Mouse (Mus musculus): ENCODE measurements around the gene Tmem235. TPM values are rescaled to one million over a fixed set of nuclear protein-coding genes. Genes with fewer than 3 reads are reported as not detected.

Gene Tmem235
- polyA plus RNA-seq, 1 experiment from 2014 or later = not detected

DNA sequence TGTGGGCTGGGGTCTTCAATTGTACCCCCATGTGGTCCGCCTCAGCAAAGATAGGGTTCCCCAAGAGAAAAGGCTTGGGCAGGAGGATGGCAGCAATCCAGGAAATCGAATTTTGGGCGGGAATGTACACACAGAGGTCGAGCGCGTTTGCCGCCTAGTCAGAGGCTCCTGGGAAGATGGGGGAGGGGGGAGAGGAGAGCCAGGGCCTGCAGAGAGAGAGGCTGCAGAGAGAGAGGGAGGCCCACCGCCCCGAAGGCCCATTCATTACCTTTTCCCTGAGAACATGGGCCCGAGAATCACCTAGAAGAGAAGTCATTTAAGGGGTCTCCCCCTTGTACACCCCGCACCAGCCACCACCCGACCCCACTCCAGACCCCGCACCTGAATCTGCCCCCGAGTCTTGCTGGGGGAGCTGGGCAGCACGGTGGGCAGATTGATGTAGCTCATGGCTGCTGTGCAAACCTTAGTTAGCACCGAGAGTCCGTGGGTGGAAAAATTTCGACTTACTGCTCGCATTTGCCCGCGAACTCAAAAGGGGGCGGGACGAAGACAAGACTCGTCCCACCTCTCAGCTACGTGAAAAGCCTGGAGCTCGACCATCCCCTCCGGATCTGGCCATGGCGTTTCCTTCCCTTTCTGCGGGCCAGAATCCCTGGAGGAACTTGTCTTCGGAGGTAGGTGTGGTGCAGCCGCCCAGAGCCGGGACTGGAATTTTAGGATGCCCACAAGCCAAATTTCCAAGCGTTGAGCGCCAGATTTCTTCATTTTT lies 35.0 kb upstream of the Tmem235 start, which contains the start of the genes Afmid and Tk1:
Afmid (plus strand) TSS at position 592 of the 769 bp plus-strand sequence.
Tk1 (minus strand) TSS at position 760 of the 769 bp plus-strand sequence.
- H3K27me3 ChIP-seq (ENCODE audit: insufficient read depth, low read length) = no peaks in the 10 kb centered on the region
- no peaks in the 10 kb centered on the region for H3K9me3 ChIP-seq (replicated peaks; ENCODE audit: low read length)
- peaks cover 31% of the 10 kb centered on the region; the same call in 1 of the 2 replicates for H3K4me1 ChIP-seq (replicated peaks; ENCODE audit: insufficient read depth, low read length)
- H3K36me3 ChIP-seq (ENCODE audit: insufficient read depth, low read length) = peaks cover 14% of the 10 kb centered on the region; the same call in 1 of the 2 replicates
- ATAC-seq (replicated peaks; ENCODE audit: low FRiP score, low read depth) (peak; percentile 40; the same call in 1 of the 2 replicates), DNase-seq (ENCODE audit: low spot score) (peak; percentile 97)
- peak within 1 kb of the TSS; percentile 82 for H3K27ac ChIP-seq
- WGBS = under 1% methylated on average over 33 of the region's 34 CpGs
- H3K4me2 ChIP-seq (ENCODE audit: low read length) = peak within 1 kb of the TSS; percentile 85
- no peak; the same call in 1 of the 2 replicates for TF ChIP-seq CTCF (IDR thresholded peaks at IDR 0.05; ENCODE audit: low read depth)
- peak within 1 kb of the TSS; percentile 48 for H3K4me3 ChIP-seq (replicated peaks; ENCODE audit: low read depth, low read length)
- H3K9ac ChIP-seq (ENCODE audit: low read depth, low read length) = peak within 1 kb of the TSS; percentile 66

DNA sequence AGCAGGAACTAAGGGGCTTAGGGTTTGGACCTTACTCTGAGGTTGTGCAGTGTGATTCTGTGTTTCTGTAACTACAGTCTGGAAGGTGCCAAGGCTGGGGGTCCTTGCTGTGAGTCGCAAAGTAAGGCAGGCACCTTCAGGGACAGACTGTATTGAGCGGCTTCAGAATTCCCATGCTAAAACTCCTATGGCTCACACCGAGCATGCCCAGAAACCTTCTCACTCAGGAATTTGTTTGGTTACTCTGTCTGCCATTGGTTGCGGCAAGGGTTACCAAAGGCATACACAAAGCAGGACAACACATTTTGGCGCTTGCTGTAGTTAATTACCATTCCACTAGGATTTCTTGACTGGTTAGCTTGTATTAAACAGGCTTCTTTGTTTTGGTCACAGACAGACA lies 34.4 kb upstream of the Tmem235 start:
- DNase-seq (ENCODE audit: low spot score) (peak; percentile 73), ATAC-seq (replicated peaks; ENCODE audit: low FRiP score, low read depth) (no peak)
- H3K9ac ChIP-seq (ENCODE audit: low read depth, low read length) = peak overlapping the region; percentile 66; the same call in 1 of the 2 replicates
- peak overlapping the region; percentile 82 for H3K27ac ChIP-seq
- peak overlapping the region; percentile 85 for H3K4me2 ChIP-seq (ENCODE audit: low read length)
- no peaks in the 10 kb centered on the region for H3K27me3 ChIP-seq (ENCODE audit: insufficient read depth, low read length)
- H3K36me3 ChIP-seq (ENCODE audit: insufficient read depth, low read length) = peaks cover 13% of the 10 kb centered on the region; the same call in 1 of the 2 replicates
- H3K9me3 ChIP-seq (replicated peaks; ENCODE audit: low read length) = no peaks in the 10 kb centered on the region
- H3K4me3 ChIP-seq (replicated peaks; ENCODE audit: low read depth, low read length) = peak overlapping the region; percentile 48
- WGBS = 9% methylated on average over 5 of the region's 5 CpGs
- H3K4me1 ChIP-seq (replicated peaks; ENCODE audit: insufficient read depth, low read length) = peaks cover 31% of the 10 kb centered on the region; the same call in 1 of the 2 replicates
- TF ChIP-seq CTCF (IDR thresholded peaks at IDR 0.05; ENCODE audit: low read depth) = no peak

DNA sequence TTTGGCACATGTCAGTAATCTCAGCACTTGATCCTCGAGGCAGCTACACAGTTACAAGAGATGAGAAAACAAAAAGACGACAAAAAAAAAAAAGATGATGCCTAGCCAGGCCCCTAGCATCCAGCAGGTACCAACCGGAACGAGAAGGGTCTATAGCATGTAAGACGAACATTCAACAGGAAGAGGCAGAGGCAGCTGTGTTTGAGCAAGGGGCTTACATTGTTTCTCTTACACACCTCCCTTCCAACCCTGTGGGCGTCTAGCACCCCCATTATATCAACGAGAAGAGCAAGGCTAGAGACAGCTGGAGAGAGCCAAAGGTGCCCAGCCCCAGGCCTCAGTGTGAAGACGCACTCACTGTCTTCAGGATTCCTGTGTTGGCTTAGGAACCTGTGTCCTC lies 33.6 kb upstream of the Tmem235 start:
- no peak overlapping the region for H3K27ac ChIP-seq
- 0 out of 2 replicates have a peak overlapping the region, but pooled peaks have one; percentile 66 for H3K9ac ChIP-seq (ENCODE audit: low read depth, low read length)
- ATAC-seq (replicated peaks; ENCODE audit: low FRiP score, low read depth) (no peak), DNase-seq (ENCODE audit: low spot score) (no peak)
- no peak for TF ChIP-seq CTCF (IDR thresholded peaks at IDR 0.05; ENCODE audit: low read depth)
- no peak overlapping the region for H3K4me3 ChIP-seq (replicated peaks; ENCODE audit: low read depth, low read length)
- 0 out of 2 replicates have a peak overlapping the region, but pooled peaks have one; percentile 85 for H3K4me2 ChIP-seq (ENCODE audit: low read length)
- H3K9me3 ChIP-seq (replicated peaks; ENCODE audit: low read length) = no peaks in the 10 kb centered on the region
- H3K4me1 ChIP-seq (replicated peaks; ENCODE audit: insufficient read depth, low read length) = peaks cover 32% of the 10 kb centered on the region; the same call in 1 of the 2 replicates
- peaks cover 6% of the 10 kb centered on the region; the same call in 1 of the 2 replicates for H3K36me3 ChIP-seq (ENCODE audit: insufficient read depth, low read length)
- no peaks in the 10 kb centered on the region for H3K27me3 ChIP-seq (ENCODE audit: insufficient read depth, low read length)
- 47% methylated on average over 8 of the region's 8 CpGs for WGBS

DNA sequence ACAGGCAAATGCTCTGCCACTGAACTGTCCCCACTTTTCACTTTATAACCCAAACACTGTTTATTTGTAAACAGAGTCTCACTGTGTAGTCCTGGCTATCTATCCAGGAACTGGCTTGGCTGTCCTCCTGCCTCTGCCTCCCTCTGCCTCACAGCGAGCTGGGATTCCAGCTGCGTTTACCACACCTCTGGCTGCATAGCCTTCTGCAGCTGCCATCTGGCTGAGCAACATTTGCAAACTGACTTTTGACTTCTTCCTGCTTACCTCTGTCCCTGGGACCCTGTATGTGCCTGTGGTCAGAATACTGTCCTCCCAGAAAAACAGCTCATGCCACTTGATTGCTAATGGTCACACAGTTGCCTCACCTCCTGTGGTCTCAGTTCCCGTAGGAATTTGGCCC lies 33.2 kb upstream of the Tmem235 start:
- H3K27ac ChIP-seq = no peak overlapping the region
- WGBS = 76% methylated on average over 3 of the region's 3 CpGs

DNA sequence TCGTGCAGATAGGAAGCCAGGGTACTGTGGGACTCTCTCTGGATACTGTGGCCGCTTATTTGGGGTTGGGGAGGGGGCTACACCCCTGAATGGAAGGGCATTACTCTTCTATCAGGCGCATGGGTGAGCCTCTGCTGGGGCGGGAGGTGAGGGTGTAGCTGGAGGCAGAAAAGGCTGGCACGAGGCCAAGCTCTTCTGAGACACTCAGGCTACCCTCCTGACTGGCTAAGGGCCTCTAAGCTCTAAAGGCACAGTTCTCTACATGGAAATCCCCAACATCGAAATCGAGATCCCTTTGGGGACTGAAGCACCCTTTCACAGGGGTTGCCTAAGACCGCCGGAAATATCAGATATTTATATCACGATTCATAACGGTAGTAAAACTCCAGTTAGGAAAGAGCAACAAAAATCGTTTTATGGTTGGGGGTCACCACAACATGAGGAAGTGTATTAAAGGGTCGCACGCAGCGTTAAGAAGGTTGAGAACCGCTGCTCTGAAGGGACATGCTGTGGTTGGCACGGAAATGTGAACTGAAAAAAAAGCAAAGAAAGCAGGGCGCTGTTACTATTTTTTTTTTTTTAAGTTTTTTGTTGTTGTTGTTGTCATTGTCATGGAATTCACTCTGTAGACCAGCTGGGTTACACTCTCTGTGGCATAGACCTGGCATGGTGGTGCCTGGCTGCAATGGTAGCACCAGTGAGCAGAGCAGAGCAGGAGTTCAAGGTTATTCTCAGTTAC lies 32.2 kb upstream of the Tmem235 start:
- no peak overlapping the region for H3K9ac ChIP-seq (ENCODE audit: low read depth, low read length)
- no peaks in the 10 kb centered on the region for H3K36me3 ChIP-seq (ENCODE audit: insufficient read depth, low read length)
- WGBS = 66% methylated on average over 18 of the region's 18 CpGs
- no peak overlapping the region for H3K4me3 ChIP-seq (replicated peaks; ENCODE audit: low read depth, low read length)
- no peak for DNase-seq (ENCODE audit: low spot score)
- ATAC-seq (replicated peaks; ENCODE audit: low FRiP score, low read depth) = no peak
- H3K27ac ChIP-seq = peak overlapping the region; percentile 80
- no peak overlapping the region; the same call in 1 of the 2 replicates for H3K4me2 ChIP-seq (ENCODE audit: low read length)
- H3K27me3 ChIP-seq (ENCODE audit: insufficient read depth, low read length) = no peaks in the 10 kb centered on the region
- no peak for TF ChIP-seq CTCF (IDR thresholded peaks at IDR 0.05; ENCODE audit: low read depth)
- H3K9me3 ChIP-seq (replicated peaks; ENCODE audit: low read length) = no peaks in the 10 kb centered on the region
- H3K4me1 ChIP-seq (replicated peaks; ENCODE audit: insufficient read depth, low read length) = peaks cover 33% of the 10 kb centered on the region; the same call in 1 of the 2 replicates

More for the DNA sequence above, 33.2 kb upstream of the Tmem235 start:
- Histone ChIP-seq H3K9ac (ENCODE audit: low read depth, low read length) (no peak overlapping the region), H3K4me3 (replicated peaks; ENCODE audit: low read depth, low read length) (no peak overlapping the region), H3K27me3 (ENCODE audit: insufficient read depth, low read length) (no peaks in the 10 kb centered on the region), H3K4me2 (ENCODE audit: low read length) (no peak overlapping the region), H3K36me3 (ENCODE audit: insufficient read depth, low read length) (peaks cover under 1% of the 10 kb centered on the region; the same call in 1 of the 2 replicates), H3K9me3 (replicated peaks; ENCODE audit: low read length) (no peaks in the 10 kb centered on the region), H3K4me1 (replicated peaks; ENCODE audit: insufficient read depth, low read length) (peaks cover 36% of the 10 kb centered on the region; the same call in 1 of the 2 replicates)
- no peak for DNase-seq (ENCODE audit: low spot score)
- no peak for TF ChIP-seq CTCF (IDR thresholded peaks at IDR 0.05; ENCODE audit: low read depth)
- ATAC-seq (replicated peaks; ENCODE audit: low FRiP score, low read depth) = no peak

All from kidney, postnatal 0 days (tissue).